Mouse (Mus musculus): Measurements from ENCODE around the gene Pigx. TPM values are rescaled to one million over a fixed set of nuclear protein-coding genes. Genes with fewer than 3 reads are reported as not detected.
A peak's percentile ranks its signal among the peaks of the same experiment; 100 is the strongest.

Gene Pigx
- total RNA-seq (2014; rRNA removed; ENCODE audit: low replicate concordance) (35.8 and 44.9 TPM in 2 replicates), polyA plus RNA-seq (2015; fragmentation: Nextera tagmentation; extraction: Ambion mirVana) (61.0 and 63.7 TPM in 2 replicates)

DNA sequence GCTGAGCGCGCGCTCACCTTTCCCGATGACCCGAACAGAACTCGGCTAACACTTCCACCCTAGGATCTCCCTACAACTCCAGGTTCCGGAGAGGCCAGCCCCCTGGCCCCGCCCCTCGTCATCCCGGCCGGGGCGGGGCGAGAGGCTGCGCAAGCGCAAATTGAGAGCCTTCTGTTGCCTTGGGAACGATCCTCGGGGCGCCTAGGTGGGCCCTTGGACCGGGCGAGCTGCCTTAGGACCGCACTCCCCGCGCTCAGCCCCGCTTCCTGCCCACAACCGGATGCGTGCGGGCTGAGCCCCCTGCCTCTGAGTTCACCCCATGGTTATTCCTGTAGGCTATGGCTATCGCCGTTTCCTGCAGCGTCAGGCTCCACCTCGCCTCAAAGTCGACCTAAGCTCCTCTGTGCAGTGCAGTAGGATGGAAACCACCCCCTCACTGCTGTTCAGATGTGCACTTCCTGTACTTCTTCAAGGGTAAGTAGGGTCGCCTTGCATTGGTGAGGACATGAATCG, at the start of gene Pigx, which contains the start of gene Cep19:
Gene Pigx (minus strand): TSS at position 103 of the 513 bp plus-strand sequence.
Gene Cep19 (plus strand): TSS at position 163 of the 513 bp plus-strand sequence.
- no peaks in the 10 kb centered on the region for H3K9me3 ChIP-seq (replicated peaks; ENCODE audit: control insufficient read depth, low read length)
- ATAC-seq (ENCODE audit: insufficient read depth, low read depth) = peak; percentile 96
- peaks cover 13% of the 10 kb centered on the region for H3K4me1 ChIP-seq (ENCODE audit: control insufficient read depth, insufficient read depth)
- H3K4me2 ChIP-seq (ENCODE audit: low read depth, low read length) = peak within 1 kb of the TSS; percentile 84
- H3K9ac ChIP-seq (replicated peaks; ENCODE audit: low read depth, low read length) = peak within 1 kb of the TSS; percentile 75
- under 1% methylated on average over 34 of the region's 34 CpGs for WGBS
- no peaks in the 10 kb centered on the region for H3K27me3 ChIP-seq (ENCODE audit: control insufficient read depth, insufficient read depth, low read length)
- TF ChIP-seq EP300 (IDR thresholded peaks at IDR 0.05; ENCODE audit: low read depth) = no peak
- TF ChIP-seq CTCF (IDR thresholded peaks at IDR 0.05; ENCODE audit: low read depth) = no peak
- peak; percentile 85 for DNase-seq (ENCODE audit: low spot score)
- peak within 1 kb of the TSS; percentile 75 for H3K27ac ChIP-seq (ENCODE audit: low read depth)
- peaks cover 14% of the 10 kb centered on the region for H3K36me3 ChIP-seq (replicated peaks; ENCODE audit: control insufficient read depth, insufficient read depth, low read length)
- H3K4me3 ChIP-seq (ENCODE audit: low read depth, low read length) = peak within 1 kb of the TSS; percentile 86

DNA sequence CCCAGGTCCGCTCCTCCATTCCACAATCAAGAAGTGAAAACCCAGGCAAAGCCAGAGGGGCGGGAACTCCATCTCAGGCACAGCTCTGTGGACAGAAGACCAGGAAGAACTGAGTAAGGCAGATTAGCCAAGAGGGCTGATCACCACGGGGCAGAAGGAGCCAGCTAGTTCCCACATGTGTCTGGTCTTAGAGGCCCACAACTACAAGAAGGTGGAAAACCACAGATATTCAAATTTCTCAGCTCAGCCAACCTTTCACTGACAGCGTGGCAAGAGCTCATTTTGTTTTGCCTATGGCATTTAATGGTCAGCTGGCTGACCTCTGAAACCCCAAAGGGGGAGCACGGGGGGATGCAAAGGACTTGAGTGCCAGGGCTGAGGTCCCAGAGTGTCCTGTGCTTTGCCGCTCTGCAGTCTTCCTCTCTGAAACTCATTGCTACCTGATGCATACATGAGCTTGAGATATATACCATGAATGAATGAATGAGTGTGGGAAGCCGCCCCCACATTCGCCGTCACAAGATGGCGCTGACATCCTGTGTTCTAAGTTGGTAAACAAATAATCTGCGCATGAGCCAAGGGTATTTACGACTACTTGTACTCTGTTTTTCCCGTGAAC, 48.2 kb upstream of the Pigx start:
- 0 out of 2 replicates have a peak, but pooled peaks cover 4% of the 10 kb centered on the region for H3K9me3 ChIP-seq (replicated peaks; ENCODE audit: control insufficient read depth, low read length)
- H3K9ac ChIP-seq (replicated peaks; ENCODE audit: low read depth, low read length) = no peak overlapping the region
- H3K4me3 ChIP-seq (ENCODE audit: low read depth, low read length) = no peak overlapping the region
- H3K4me2 ChIP-seq (ENCODE audit: low read depth, low read length) = peak overlapping the region; percentile 33
- TF ChIP-seq EP300 (IDR thresholded peaks at IDR 0.05; ENCODE audit: low read depth) (no peak), CTCF (IDR thresholded peaks at IDR 0.05; ENCODE audit: low read depth) (0 out of 2 replicates have a peak, but pooled peaks have one; percentile 3)
- ATAC-seq (ENCODE audit: insufficient read depth, low read depth) = no peak
- no peaks in the 10 kb centered on the region for H3K4me1 ChIP-seq (ENCODE audit: control insufficient read depth, insufficient read depth)
- H3K36me3 ChIP-seq (replicated peaks; ENCODE audit: control insufficient read depth, insufficient read depth, low read length) = peaks cover 22% of the 10 kb centered on the region
- no peak overlapping the region for H3K27ac ChIP-seq (ENCODE audit: low read depth)
- DNase-seq (ENCODE audit: low spot score) = no peak
- no peaks in the 10 kb centered on the region for H3K27me3 ChIP-seq (ENCODE audit: control insufficient read depth, insufficient read depth, low read length)
- WGBS = 60% methylated on average over 11 of the region's 13 CpGs

DNA sequence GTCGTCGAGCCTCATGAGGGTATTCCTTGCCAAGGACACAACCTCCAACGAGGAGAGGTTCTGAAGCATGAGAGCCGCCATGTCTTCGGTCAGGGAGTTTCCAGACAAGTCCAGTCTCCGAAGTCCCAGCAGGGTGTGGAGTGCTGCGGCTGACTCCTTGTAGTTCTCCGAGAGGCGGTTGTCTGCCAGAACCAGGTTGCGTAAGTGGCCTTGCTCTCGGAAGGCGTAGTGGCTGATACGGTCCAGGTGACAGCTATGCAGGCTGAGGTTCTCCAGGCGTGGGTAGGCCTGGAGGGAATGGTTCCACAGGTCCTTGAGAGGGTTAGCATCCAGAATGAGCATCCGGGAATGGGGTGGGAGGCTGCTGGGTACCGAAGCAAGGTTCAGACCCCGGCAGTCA, 45.1 kb upstream of the Pigx start:
- Histone ChIP-seq H3K36me3 (replicated peaks; ENCODE audit: control insufficient read depth, insufficient read depth, low read length) (peaks cover 22% of the 10 kb centered on the region), H3K27me3 (ENCODE audit: control insufficient read depth, insufficient read depth, low read length) (no peaks in the 10 kb centered on the region), H3K9ac (replicated peaks; ENCODE audit: low read depth, low read length) (no peak overlapping the region), H3K4me3 (ENCODE audit: low read depth, low read length) (no peak overlapping the region), H3K9me3 (replicated peaks; ENCODE audit: control insufficient read depth, low read length) (0 out of 2 replicates have a peak, but pooled peaks cover 4% of the 10 kb centered on the region), H3K27ac (ENCODE audit: low read depth) (no peak overlapping the region), H3K4me1 (ENCODE audit: control insufficient read depth, insufficient read depth) (no peaks in the 10 kb centered on the region), H3K4me2 (ENCODE audit: low read depth, low read length) (no peak overlapping the region)
- ATAC-seq (ENCODE audit: insufficient read depth, low read depth) (no peak), DNase-seq (ENCODE audit: low spot score) (no peak)
- 89% methylated on average over 17 of the region's 17 CpGs for WGBS
- TF ChIP-seq EP300 (IDR thresholded peaks at IDR 0.05; ENCODE audit: low read depth) (no peak), CTCF (IDR thresholded peaks at IDR 0.05; ENCODE audit: low read depth) (no peak)

DNA sequence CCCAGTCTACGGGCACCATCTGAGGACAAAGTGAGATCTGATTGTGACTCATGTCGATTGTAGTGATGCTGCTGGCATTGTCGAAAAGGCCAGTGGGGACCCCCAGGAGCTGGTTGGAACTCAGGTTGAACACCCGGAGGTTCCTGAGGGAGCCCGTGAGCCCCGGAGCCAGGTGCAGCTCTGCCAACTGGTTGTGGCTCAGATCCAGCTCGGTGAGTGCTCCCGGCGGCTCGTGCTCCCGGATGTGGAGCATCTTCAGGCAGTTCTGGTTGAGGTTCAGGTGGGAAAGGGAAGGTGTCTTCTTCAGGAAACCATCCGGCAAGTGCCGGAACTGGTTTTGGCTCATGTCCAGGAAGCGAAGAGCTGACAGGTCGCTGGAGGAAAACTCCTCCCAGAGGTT, 44.2 kb upstream of the Pigx start:
- Histone ChIP-seq H3K9ac (replicated peaks; ENCODE audit: low read depth, low read length) (no peak overlapping the region), H3K4me3 (ENCODE audit: low read depth, low read length) (no peak overlapping the region), H3K27me3 (ENCODE audit: control insufficient read depth, insufficient read depth, low read length) (no peaks in the 10 kb centered on the region), H3K4me2 (ENCODE audit: low read depth, low read length) (no peak overlapping the region), H3K36me3 (replicated peaks; ENCODE audit: control insufficient read depth, insufficient read depth, low read length) (peaks cover 22% of the 10 kb centered on the region), H3K27ac (ENCODE audit: low read depth) (no peak overlapping the region), H3K4me1 (ENCODE audit: control insufficient read depth, insufficient read depth) (no peaks in the 10 kb centered on the region), H3K9me3 (replicated peaks; ENCODE audit: control insufficient read depth, low read length) (0 out of 2 replicates have a peak, but pooled peaks cover 4% of the 10 kb centered on the region)
- ATAC-seq (ENCODE audit: insufficient read depth, low read depth) (no peak), DNase-seq (ENCODE audit: low spot score) (no peak)
- WGBS = 87% methylated on average over 15 of the region's 15 CpGs
- TF ChIP-seq CTCF (IDR thresholded peaks at IDR 0.05; ENCODE audit: low read depth) (no peak), EP300 (IDR thresholded peaks at IDR 0.05; ENCODE audit: low read depth) (no peak)

DNA sequence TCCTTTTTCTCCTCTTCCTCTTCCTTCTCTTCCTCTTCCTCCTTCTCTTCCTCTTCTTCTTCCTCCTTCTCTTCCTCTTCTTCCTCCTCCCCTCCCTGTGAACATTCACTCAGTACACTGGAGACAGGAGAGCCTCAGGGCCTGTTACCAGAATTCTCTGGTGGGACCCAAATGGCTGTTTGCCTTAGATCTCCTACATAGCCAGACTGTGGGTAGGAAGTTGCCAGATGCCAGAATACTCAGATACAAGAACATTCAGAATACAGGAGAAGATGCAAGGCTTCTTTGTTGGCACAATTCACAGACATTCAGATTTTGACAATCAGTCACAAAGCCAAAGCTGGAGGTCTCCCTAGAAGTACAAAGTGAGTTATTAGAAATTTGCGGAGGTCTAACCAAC, 39.4 kb upstream of the Pigx start:
- H3K27ac ChIP-seq (ENCODE audit: low read depth) = no peak overlapping the region
- no peak overlapping the region for H3K9ac ChIP-seq (replicated peaks; ENCODE audit: low read depth, low read length)
- peaks cover 9% of the 10 kb centered on the region for H3K36me3 ChIP-seq (replicated peaks; ENCODE audit: control insufficient read depth, insufficient read depth, low read length)
- H3K9me3 ChIP-seq (replicated peaks; ENCODE audit: control insufficient read depth, low read length) = 0 out of 2 replicates have a peak, but pooled peaks cover 4% of the 10 kb centered on the region
- WGBS = 89% methylated on average over 1 of the region's 1 CpGs
- H3K4me3 ChIP-seq (ENCODE audit: low read depth, low read length) = no peak overlapping the region
- no peak overlapping the region for H3K4me2 ChIP-seq (ENCODE audit: low read depth, low read length)
- no peak for TF ChIP-seq EP300 (IDR thresholded peaks at IDR 0.05; ENCODE audit: low read depth)
- no peak for TF ChIP-seq CTCF (IDR thresholded peaks at IDR 0.05; ENCODE audit: low read depth)
- no peaks in the 10 kb centered on the region for H3K27me3 ChIP-seq (ENCODE audit: control insufficient read depth, insufficient read depth, low read length)
- DNase-seq (ENCODE audit: low spot score) = no peak
- no peaks in the 10 kb centered on the region for H3K4me1 ChIP-seq (ENCODE audit: control insufficient read depth, insufficient read depth)
- no peak for ATAC-seq (ENCODE audit: insufficient read depth, low read depth)
